ENCODE assay signal across 14 mouse cellular contexts in genomic region chr12:45042591-45043091, GRCm38 (mm10). TPM values are rescaled to one million over a fixed set of nuclear protein-coding genes. Genes with fewer than 3 reads are reported as not detected.
A peak's percentile ranks its signal among the peaks of the same experiment; 100 is the strongest.
DNase-seq lines count a peak whose midpoint lies in the region; ATAC-seq and TF ChIP-seq lines count a peak whose summit lies in the region.
"Had no signal": no experiment of that assay in that cellular context is flagged by ENCODE, and none has a peak within 500 bp of the region (broad histone marks: within the 10 kb centered on the region; RNA-seq: fewer than 3 reads in every experiment).

No protein-coding gene starts in this region.

- no peak overlapping the region for H3K4me3 ChIP-seq in forebrain, embryonic 10.5 days
- no peak overlapping the region for H3K4me3 ChIP-seq in forebrain, postnatal 0 days (ENCODE audit: low read depth, low read length)
- no peak overlapping the region for H3K4me3 ChIP-seq in hindbrain, embryonic 16.5 days (ENCODE audit: low read length)
- H3K4me3 ChIP-seq in hindbrain, embryonic 14.5 days (replicated peaks; ENCODE audit: low read length), result no peak overlapping the region
- no peak overlapping the region for H3K4me3 ChIP-seq in stomach, embryonic 15.5 days (replicated peaks)
- H3K4me3 ChIP-seq in stomach, postnatal 0 days (ENCODE audit: low read depth, low read length), result no peak overlapping the region
- H3K4me3 ChIP-seq: kidney, embryonic 15.5 days; liver, embryonic 13.5 days; neural tube, embryonic 13.5 days had no signal

- H3K9me3 ChIP-seq in forebrain, embryonic 10.5 days, result no peaks in the 10 kb centered on the region
- no peaks in the 10 kb centered on the region for H3K9me3 ChIP-seq in forebrain, postnatal 0 days (ENCODE audit: low read length)
- H3K9me3 ChIP-seq in hindbrain, embryonic 16.5 days (ENCODE audit: control insufficient read depth, low read length), result no peaks in the 10 kb centered on the region
- H3K9me3 ChIP-seq in hindbrain, embryonic 14.5 days (ENCODE audit: control insufficient read depth, low read length), result no peaks in the 10 kb centered on the region
- H3K9me3 ChIP-seq in stomach, embryonic 15.5 days, result no peaks in the 10 kb centered on the region
- no peaks in the 10 kb centered on the region for H3K9me3 ChIP-seq in stomach, postnatal 0 days (ENCODE audit: control insufficient read depth, low read length)
- H3K9me3 ChIP-seq: kidney, embryonic 15.5 days; liver, embryonic 13.5 days; neural tube, embryonic 13.5 days had no signal

- ATAC-seq in forebrain, postnatal 0 days, result no peak
- 0 out of 2 replicates have a peak, but pooled peaks have one; percentile 24 for ATAC-seq in hindbrain, embryonic 16.5 days
- no peak for ATAC-seq in hindbrain, embryonic 14.5 days (ENCODE audit: low FRiP score)
- ATAC-seq in stomach, embryonic 15.5 days (ENCODE audit: insufficient read depth, low FRiP score, low read depth), result 0 out of 2 replicates have a peak, but pooled peaks have one; percentile 7
- no peak for ATAC-seq in stomach, postnatal 0 days (ENCODE audit: low FRiP score, low TSS enrichment)

- H3K4me1 ChIP-seq in forebrain, embryonic 10.5 days, result peaks cover 41% of the 10 kb centered on the region
- H3K4me1 ChIP-seq in forebrain, postnatal 0 days (ENCODE audit: insufficient read depth), result no peaks in the 10 kb centered on the region
- no peaks in the 10 kb centered on the region for H3K4me1 ChIP-seq in hindbrain, embryonic 16.5 days (ENCODE audit: control insufficient read depth, insufficient read depth, low read depth, low read length)
- H3K4me1 ChIP-seq in hindbrain, embryonic 14.5 days (replicated peaks; ENCODE audit: control insufficient read depth, insufficient read depth, low read length), result no peaks in the 10 kb centered on the region
- no peaks in the 10 kb centered on the region for H3K4me1 ChIP-seq in stomach, embryonic 15.5 days
- H3K4me1 ChIP-seq in stomach, postnatal 0 days (replicated peaks; ENCODE audit: control insufficient read depth, insufficient read depth), result 0 out of 2 replicates have a peak, but pooled peaks cover 1% of the 10 kb centered on the region
- H3K4me1 ChIP-seq: liver, embryonic 13.5 days; neural tube, embryonic 13.5 days had no signal

- no peaks in the 10 kb centered on the region for H3K36me3 ChIP-seq in forebrain, embryonic 10.5 days (replicated peaks)
- no peaks in the 10 kb centered on the region for H3K36me3 ChIP-seq in forebrain, postnatal 0 days (ENCODE audit: insufficient read depth)
- no peaks in the 10 kb centered on the region for H3K36me3 ChIP-seq in hindbrain, embryonic 16.5 days (ENCODE audit: control insufficient read depth, insufficient read depth, low read length)
- H3K36me3 ChIP-seq in hindbrain, embryonic 14.5 days (replicated peaks; ENCODE audit: control insufficient read depth, insufficient read depth), result no peaks in the 10 kb centered on the region
- H3K36me3 ChIP-seq in stomach, embryonic 15.5 days, result no peaks in the 10 kb centered on the region
- H3K36me3 ChIP-seq in stomach, postnatal 0 days (ENCODE audit: control insufficient read depth, insufficient read depth, low read length), result no peaks in the 10 kb centered on the region
- H3K36me3 ChIP-seq: kidney, embryonic 15.5 days; liver, embryonic 13.5 days; neural tube, embryonic 13.5 days had no signal

- peak overlapping the region; percentile 65 for H3K27ac ChIP-seq in forebrain, embryonic 10.5 days
- H3K27ac ChIP-seq in forebrain, postnatal 0 days (ENCODE audit: low read depth, low read length), result no peak overlapping the region
- no peak overlapping the region for H3K27ac ChIP-seq in hindbrain, embryonic 16.5 days (ENCODE audit: low read depth, low read length)
- no peak overlapping the region for H3K27ac ChIP-seq in hindbrain, embryonic 14.5 days
- H3K27ac ChIP-seq in stomach, embryonic 15.5 days, result no peak overlapping the region
- H3K27ac ChIP-seq in stomach, postnatal 0 days (replicated peaks), result no peak overlapping the region
- H3K27ac ChIP-seq: kidney, embryonic 15.5 days; liver, embryonic 13.5 days; macrophage; neural tube, embryonic 13.5 days had no signal

- no peaks in the 10 kb centered on the region for H3K27me3 ChIP-seq in forebrain, embryonic 10.5 days (ENCODE audit: poor library complexity, severe bottlenecking)
- no peaks in the 10 kb centered on the region for H3K27me3 ChIP-seq in forebrain, postnatal 0 days (ENCODE audit: insufficient read depth, low read length)
- H3K27me3 ChIP-seq in hindbrain, embryonic 16.5 days (replicated peaks; ENCODE audit: control insufficient read depth, insufficient read depth, low read length), result no peaks in the 10 kb centered on the region
- H3K27me3 ChIP-seq in hindbrain, embryonic 14.5 days (ENCODE audit: control insufficient read depth, insufficient read depth, low read length), result no peaks in the 10 kb centered on the region
- no peaks in the 10 kb centered on the region for H3K27me3 ChIP-seq in stomach, embryonic 15.5 days (replicated peaks)
- H3K27me3 ChIP-seq in stomach, postnatal 0 days (ENCODE audit: control insufficient read depth, insufficient read depth, low read length), result no peaks in the 10 kb centered on the region
- H3K27me3 ChIP-seq: kidney, embryonic 15.5 days; liver, embryonic 13.5 days; neural tube, embryonic 13.5 days had no signal

- no peak for TF ChIP-seq CTCF in forebrain, postnatal 0 days (IDR thresholded peaks at IDR 0.05; ENCODE audit: low read depth)
- TF ChIP-seq CTCF in stomach, postnatal 0 days (IDR thresholded peaks at IDR 0.05; ENCODE audit: low read depth), result no peak

- WGBS in forebrain, embryonic 10.5 days, result 45% methylated on average over 10 of the region's 10 CpGs
- WGBS in forebrain, postnatal 0 days, result 36% methylated on average over 10 of the region's 10 CpGs
- WGBS in hindbrain, embryonic 16.5 days, result 68% methylated on average over 10 of the region's 10 CpGs
- 68% methylated on average over 10 of the region's 10 CpGs for WGBS in hindbrain, embryonic 14.5 days
- 78% methylated on average over 10 of the region's 10 CpGs for WGBS in stomach, embryonic 15.5 days
- WGBS in stomach, postnatal 0 days, result 74% methylated on average over 10 of the region's 10 CpGs

- no peak overlapping the region for H3K9ac ChIP-seq in forebrain, postnatal 0 days
- H3K9ac ChIP-seq in hindbrain, embryonic 16.5 days (ENCODE audit: low read depth, low read length), result no peak overlapping the region
- H3K9ac ChIP-seq in hindbrain, embryonic 14.5 days, result no peak overlapping the region
- no peak overlapping the region for H3K9ac ChIP-seq in stomach, embryonic 15.5 days
- H3K9ac ChIP-seq in stomach, postnatal 0 days (ENCODE audit: low read length), result no peak overlapping the region
- H3K9ac ChIP-seq: kidney, embryonic 15.5 days; liver, embryonic 13.5 days; neural tube, embryonic 13.5 days had no signal

- no peak for TF ChIP-seq EP300 in stomach, postnatal 0 days (optimal IDR thresholded peaks at IDR 0.05)

- H3K4me2 ChIP-seq in forebrain, postnatal 0 days (ENCODE audit: low read depth), result no peak overlapping the region
- H3K4me2 ChIP-seq in hindbrain, embryonic 16.5 days (ENCODE audit: low read length), result no peak overlapping the region
- H3K4me2 ChIP-seq in hindbrain, embryonic 14.5 days (replicated peaks), result no peak overlapping the region
- H3K4me2 ChIP-seq in stomach, embryonic 15.5 days, result no peak overlapping the region
- no peak overlapping the region for H3K4me2 ChIP-seq in stomach, postnatal 0 days (replicated peaks; ENCODE audit: low read depth)
- H3K4me2 ChIP-seq: kidney, embryonic 15.5 days; liver, embryonic 13.5 days; neural tube, embryonic 13.5 days had no signal

- DNase-seq in forebrain, embryonic 10.5 days (ENCODE audit: extremely low spot score, low spot score), result no peak
- DNase-seq in forebrain, postnatal 0 days, result no peak
- no peak for DNase-seq in hindbrain, embryonic 14.5 days (ENCODE audit: low spot score)
- no peak for DNase-seq in stomach, postnatal 0 days (ENCODE audit: low spot score)
- DNase-seq in heart, postnatal 4 days, result peak; percentile 43
- DNase-seq in frontal cortex, postnatal 14 days (ENCODE audit: low spot score in 2 of 2), result no peak
- DNase-seq: cerebellum, adult 9-10 months; gastrocnemius, postnatal 10 days; liver, embryonic 13.5 days had no signal

RNA-seq across cellular contexts. Expression of gene Stxbp6, which starts 31.9 kb away (rescaled TPM):
- 15.2 and 15.9 TPM in 2 replicates for polyA plus RNA-seq in forebrain, embryonic 10.5 days (2016; fragmentation: Nextera tagmentation; extraction: Ambion mirVana)
- total RNA-seq in forebrain, postnatal 0 days (2014; rRNA removed), result 17.2 and 22.6 TPM in 2 replicates
- polyA plus RNA-seq in forebrain, postnatal 0 days (2015; fragmentation: Nextera tagmentation; extraction: Ambion mirVana), result 7.2 and 19.6 TPM in 2 replicates
- 21.6 and 22.6 TPM in 2 replicates for polyA plus RNA-seq in hindbrain, embryonic 16.5 days (2015; fragmentation: Nextera tagmentation; extraction: Ambion mirVana)
- polyA plus RNA-seq in hindbrain, embryonic 14.5 days (2014; fragmentation: Nextera tagmentation; extraction: Ambion mirVana), result 21.4 and 24.6 TPM in 2 replicates
- 19.2 and 29.1 TPM in 2 replicates for polyA plus RNA-seq in stomach, embryonic 15.5 days (2015; fragmentation: Nextera tagmentation; extraction: Ambion mirVana)
- 9.3 and 9.4 TPM in 2 replicates for polyA plus RNA-seq in stomach, postnatal 0 days (2015; fragmentation: Nextera tagmentation; extraction: Ambion mirVana)
- 10 to 100 TPM; 12.2 to 15.5 TPM for total RNA-seq in heart, postnatal 4 days (2021)

Comparison
In these comparisons a context has a peak if more than half of its experiments do, and no peak if none do; other contexts are left out.
1. ATAC-seq: peak in hindbrain, embryonic 16.5 days (single experiment) and stomach, embryonic 15.5 days (single experiment); none in forebrain, postnatal 0 days (single experiment), hindbrain, embryonic 14.5 days (single experiment) and stomach, postnatal 0 days (single experiment).